Mouse (Mus musculus) heart, postnatal 0 days (tissue): ENCODE data around the gene Foxj3.

Experiments used
- CTCF ChIP-seq: IDR thresholded peaks from 2 replicates; pipeline ENCODE4 v1.5.1; 2016; ENCODE audit warnings: antibody characterized with exemption, control low read depth, low read depth
- EP300 ChIP-seq: IDR thresholded peaks from 2 replicates; pipeline ENCODE4 v1.6.1; 2016; ENCODE audit warnings: antibody characterized with exemption, low read depth

GRCm38 (mm10) chr4:119572682-119573081 is 35.9 kb downstream of the Foxj3 start:
- no peak for TF ChIP-seq CTCF
- no peak for TF ChIP-seq EP300
